Mouse (Mus musculus) heart, embryonic 10.5 days (tissue): Measurements from ENCODE around the gene Krt13. TPM values are rescaled to one million over a fixed set of nuclear protein-coding genes. Genes with fewer than 3 reads are reported as not detected.

Experiments used
- DNase-seq: peaks from one replicate; pipeline ENCODE4 v3.0.0-alpha.2; 2017; ENCODE audit warnings: low spot score
- H3K27ac ChIP-seq: fragments of 300-500 bp; sonication (generic); 2 replicates; pipeline ENCODE4 v1.5.1; 2016; ENCODE audit warnings: mild to moderate bottlenecking
- H3K27me3 ChIP-seq: fragments of 300-500 bp; sonication (generic); 2 replicates; pipeline ENCODE4 v1.6.1; 2016; ENCODE audit warnings: mild to moderate bottlenecking; ENCODE audit not compliant: poor library complexity, insufficient read depth, severe bottlenecking
- H3K36me3 ChIP-seq: fragments of 300-500 bp; sonication (generic); 2 replicates; pipeline ENCODE4 v1.6.1; 2016; ENCODE audit warnings: mild to moderate bottlenecking, moderate library complexity
- H3K4me1 ChIP-seq: fragments of 300-500 bp; sonication (generic); 2 replicates; pipeline ENCODE4 v1.6.1; 2016; ENCODE audit warnings: mild to moderate bottlenecking
- H3K4me3 ChIP-seq: fragments of 300-500 bp; sonication (generic); 2 replicates; pipeline ENCODE4 v1.5.1; 2016; ENCODE audit warnings: mild to moderate bottlenecking, moderate library complexity
- H3K9me3 ChIP-seq: fragments of 300-500 bp; sonication (generic); 2 replicates; pipeline ENCODE4 v1.6.1; 2016; ENCODE audit warnings: mild to moderate bottlenecking, moderate library complexity
- WGBS: fragments of 180-500 bp; shearing (Covaris S2); methylation state at CpG from one replicate; pipeline ENCODE4 v1.1.7; 2016; 5-methylcytosine and 5-hydroxymethylcytosine counted together
- polyA plus RNA-seq: library from polyadenylated mRNA; unstranded; fragments of >200 nt; fragmentation: Nextera tagmentation; extraction: Ambion mirVana; gene quantifications from 2 replicates; pipeline ENCODE4 v1.2.1, GENCODE M21; 2016

The Krt13 gene
- polyA plus RNA-seq, 1 experiment from 2014 or later: 0.10 TPM

DNA sequence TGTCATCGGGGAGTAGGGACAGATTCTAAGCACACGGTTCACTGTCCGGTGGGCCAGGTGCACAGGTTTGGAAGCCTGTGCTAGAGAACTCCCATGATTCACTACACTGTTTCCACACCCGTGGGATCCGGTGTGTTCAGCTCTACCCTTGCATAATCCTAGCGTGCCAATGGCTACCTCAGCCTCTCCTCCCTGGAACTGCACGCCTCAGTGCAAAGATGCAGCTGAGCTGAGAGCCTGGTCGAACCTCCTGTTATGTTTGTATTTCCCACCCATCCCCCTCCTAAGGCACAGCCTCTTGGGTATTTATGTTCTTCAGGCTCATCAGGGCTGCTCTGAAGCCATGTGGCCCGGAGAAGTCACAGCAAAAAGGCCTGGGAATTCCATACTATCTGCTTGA, 23.5 kb downstream of the Krt13 start:
- Histone ChIP-seq H3K27me3 (peaks cover 14% of the 10 kb centered on the region; the same call in 1 of the 2 replicates), H3K4me3 (no peak overlapping the region), H3K4me1 (peaks cover 11% of the 10 kb centered on the region), H3K27ac (peak overlapping the region; percentile 23; the same call in 1 of the 2 replicates), H3K36me3 (no peaks in the 10 kb centered on the region), H3K9me3 (no peaks in the 10 kb centered on the region)
- 69% methylated on average over 9 of the region's 9 CpGs for WGBS
- DNase-seq: no peak

DNA sequence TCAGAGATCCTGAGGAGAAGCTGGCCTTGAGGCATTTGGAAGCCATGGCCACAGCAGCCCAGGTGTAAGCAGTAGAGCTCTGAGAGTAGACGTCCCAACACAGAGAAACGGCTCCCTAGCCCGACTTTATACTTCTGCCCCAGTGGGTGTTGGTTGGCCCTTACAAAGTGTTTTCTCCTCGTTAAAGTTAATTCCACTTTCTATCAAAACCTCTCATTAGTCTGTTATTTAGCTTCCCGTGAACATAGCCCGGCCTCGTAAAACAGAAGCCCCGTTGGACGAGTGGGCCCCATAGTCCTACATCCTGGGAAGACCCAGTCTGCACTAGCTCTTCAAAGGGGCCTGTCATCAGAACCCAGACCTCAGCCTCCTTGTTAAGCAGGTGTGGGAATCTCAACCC, 25.2 kb downstream of the Krt13 start, which contains the start of gene Krt35:
Krt35 (minus strand) TSS at position 101 of the 400 bp plus-strand sequence.
- no peak within 1 kb of the TSS for H3K27ac ChIP-seq
- peaks cover 14% of the 10 kb centered on the region; the same call in 1 of the 2 replicates for H3K27me3 ChIP-seq
- peaks cover 11% of the 10 kb centered on the region for H3K4me1 ChIP-seq
- 80% methylated on average over 9 of the region's 9 CpGs for WGBS
- H3K9me3 ChIP-seq: no peaks in the 10 kb centered on the region
- no peak for DNase-seq
- no peak within 1 kb of the TSS for H3K4me3 ChIP-seq
- no peaks in the 10 kb centered on the region for H3K36me3 ChIP-seq

DNA sequence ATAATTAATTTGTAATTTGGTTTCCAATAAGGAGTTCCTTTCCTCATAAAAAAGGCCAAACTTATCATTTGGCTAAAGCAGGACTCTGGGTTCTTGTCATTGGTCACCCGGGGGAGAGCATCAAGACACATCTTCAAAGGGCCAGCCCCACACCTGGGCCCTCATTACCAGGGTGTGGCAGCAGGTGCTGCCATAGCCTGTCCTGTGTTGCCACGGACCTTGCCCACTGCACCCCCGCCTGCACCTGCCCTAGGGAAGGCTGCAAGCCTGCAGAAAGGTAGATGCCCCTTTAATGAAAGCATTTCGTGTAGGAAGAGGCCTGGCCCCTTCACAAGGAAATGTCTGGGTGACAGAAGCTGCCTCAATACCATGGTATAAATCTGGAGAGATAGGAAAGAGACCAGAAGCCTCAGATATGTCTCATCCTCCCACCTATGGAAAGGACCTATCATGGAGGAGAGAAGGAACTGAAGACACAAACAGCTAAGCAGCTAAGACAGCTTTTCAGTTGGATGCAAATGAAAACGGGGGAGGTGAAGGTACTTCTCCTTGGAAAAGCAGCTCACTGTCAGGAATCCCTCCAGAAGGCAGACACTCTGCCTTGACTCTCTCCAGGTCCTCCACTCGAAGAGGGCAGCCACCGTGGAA, 32.9 kb downstream of the Krt13 start:
- no peaks in the 10 kb centered on the region for H3K36me3 ChIP-seq
- WGBS: 59% methylated on average over 7 of the region's 7 CpGs

DNA sequence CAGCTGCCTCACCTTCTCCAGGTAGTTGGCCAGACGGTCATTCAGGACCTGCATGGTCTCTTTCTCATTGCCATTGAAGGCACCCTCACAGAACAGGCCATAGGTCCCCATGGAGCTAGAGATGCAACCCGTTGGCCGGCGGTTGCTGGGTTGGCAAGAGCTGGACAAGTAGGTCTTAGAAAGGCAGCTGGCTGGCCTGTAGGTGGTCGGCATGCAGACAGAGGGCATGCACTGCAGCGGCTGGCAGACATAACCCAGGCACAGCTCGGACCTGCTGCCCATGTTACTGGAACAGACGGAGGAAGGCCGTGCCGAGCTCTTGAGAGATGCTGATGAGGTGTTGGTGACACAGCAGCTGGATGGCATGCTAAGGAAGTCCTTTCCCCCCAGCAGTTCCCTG, 33.5 kb downstream of the Krt13 start, which contains the start of gene Krt32:
Krt32 (minus strand) TSS at position 366 of the 400 bp plus-strand sequence.
- Histone ChIP-seq H3K4me1 (no peaks in the 10 kb centered on the region), H3K4me3 (no peak within 1 kb of the TSS), H3K27me3 (peaks cover 6% of the 10 kb centered on the region; the same call in 1 of the 2 replicates), H3K36me3 (no peaks in the 10 kb centered on the region), H3K27ac (no peak within 1 kb of the TSS), H3K9me3 (no peaks in the 10 kb centered on the region)
- DNase-seq: no peak
- WGBS: 81% methylated on average over 10 of the region's 10 CpGs

More for the DNA sequence above, 32.9 kb downstream of the Krt13 start:
- Histone ChIP-seq H3K4me3 (no peak overlapping the region), H3K9me3 (no peaks in the 10 kb centered on the region), H3K27ac (no peak overlapping the region), H3K4me1 (no peaks in the 10 kb centered on the region), H3K27me3 (peaks cover 12% of the 10 kb centered on the region; the same call in 1 of the 2 replicates)
- DNase-seq: no peak

DNA sequence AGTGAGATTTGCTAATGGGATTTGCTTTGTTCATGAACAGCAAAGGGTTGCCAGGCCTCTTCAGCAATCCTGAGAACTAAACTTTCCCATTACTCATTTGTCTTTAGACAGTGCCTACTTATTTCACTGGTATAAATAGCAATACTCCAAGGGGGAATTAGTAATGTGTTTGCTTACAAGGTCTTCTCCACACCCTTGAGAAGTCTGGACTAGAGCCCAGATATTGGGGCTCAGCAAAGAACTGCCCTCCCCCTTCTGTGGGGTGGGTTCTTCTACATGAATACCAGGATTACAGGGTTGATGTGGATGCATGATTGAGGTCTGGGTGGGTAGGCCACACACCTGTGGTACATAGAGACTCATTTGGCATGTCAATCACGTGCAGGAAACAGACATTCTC, 47.5 kb downstream of the Krt13 start:
- WGBS: 67% methylated on average over 1 of the region's 1 CpGs

More for the DNA sequence above, 47.5 kb downstream of the Krt13 start:
- DNase-seq: no peak
- Histone ChIP-seq H3K27me3 (no peaks in the 10 kb centered on the region; the same call in 1 of the 2 replicates), H3K4me3 (no peak overlapping the region), H3K4me1 (no peaks in the 10 kb centered on the region), H3K36me3 (no peaks in the 10 kb centered on the region), H3K27ac (no peak overlapping the region), H3K9me3 (no peaks in the 10 kb centered on the region)

Other genes with a start within 250 kb of the Krt13 start
- not detected in 2 replicates for gene Krtap9-1, start 248.2 kb downstream of the Krt13 start, polyA plus RNA-seq
- gene Gm11567, start 242.4 kb downstream of the Krt13 start, polyA plus RNA-seq: not detected in 2 replicates
- not detected in 2 replicates for gene Krtap31-1, start 213.6 kb downstream of the Krt13 start, polyA plus RNA-seq
- gene Gm11565, start 206.8 kb downstream of the Krt13 start, polyA plus RNA-seq: not detected in 2 replicates
- gene Krtap31-2, start 185.3 kb downstream of the Krt13 start, polyA plus RNA-seq: not detected in 2 replicates
- gene Krtap9-5, start 173.1 kb downstream of the Krt13 start, polyA plus RNA-seq: not detected in 2 replicates
- gene Krtap29-1, start 142.5 kb downstream of the Krt13 start, polyA plus RNA-seq: not detected in 2 replicates
- gene Krtap16-1, start 135.0 kb downstream of the Krt13 start, polyA plus RNA-seq: not detected in 2 replicates
- 0.30 TPM in 1 of 2 replicates, not detected in the other for gene Krtap17-1, start 127.6 kb downstream of the Krt13 start, polyA plus RNA-seq
- gene Krt33a, start 105.4 kb downstream of the Krt13 start, polyA plus RNA-seq: not detected in 2 replicates
- gene Krt33b, start 91.7 kb downstream of the Krt13 start, polyA plus RNA-seq: not detected in 2 replicates
- not detected in 2 replicates for gene Krt34, start 80.0 kb downstream of the Krt13 start, polyA plus RNA-seq
- gene Krt31, start 71.0 kb downstream of the Krt13 start, polyA plus RNA-seq: not detected in 2 replicates
- gene Krt32, start 33.3 kb downstream of the Krt13 start, polyA plus RNA-seq: not detected in 2 replicates
- gene Krt35, start 25.3 kb downstream of the Krt13 start, polyA plus RNA-seq: not detected in 2 replicates
- gene Krt36, start 15.9 kb downstream of the Krt13 start, polyA plus RNA-seq: 0.08 TPM in 1 of 2 replicates, not detected in the other
- gene Krt15, start 14.4 kb upstream of the Krt13 start, polyA plus RNA-seq: 0.11 and 1.5 TPM in 2 replicates
- 76.3 and 86.1 TPM in 2 replicates for gene Krt19, start 27.1 kb upstream of the Krt13 start, polyA plus RNA-seq
- not detected in 2 replicates for gene Krt9, start 71.7 kb upstream of the Krt13 start, polyA plus RNA-seq
- gene Krt14, start 86.0 kb upstream of the Krt13 start, polyA plus RNA-seq: 0.70 and 1.5 TPM in 2 replicates
- gene Krt16, start 127.3 kb upstream of the Krt13 start, polyA plus RNA-seq: not detected in 2 replicates
- 0.17 and 0.19 TPM in 2 replicates for gene Krt17, start 139.5 kb upstream of the Krt13 start, polyA plus RNA-seq
- not detected in 2 replicates for gene Krt42, start 148.3 kb upstream of the Krt13 start, polyA plus RNA-seq
- 1,444 and 1,503 TPM in 2 replicates for gene Eif1, start 198.3 kb upstream of the Krt13 start, polyA plus RNA-seq
- gene Gast, start 212.8 kb upstream of the Krt13 start, polyA plus RNA-seq: not detected in 2 replicates
- gene Hap1, start 234.6 kb upstream of the Krt13 start, polyA plus RNA-seq: 5.1 and 8.4 TPM in 2 replicates